Mouse (Mus musculus) embryonic fibroblast, embryonic 13.5 days (primary cell): ENCODE results near the gene Shisal1. TPM values are rescaled to one million over a fixed set of nuclear protein-coding genes. Genes with fewer than 3 reads are reported as not detected.
A peak's percentile ranks its signal among the peaks of the same experiment; 100 is the strongest.

ENCODE experiments used
- H3K27ac ChIP-seq: 2 replicates; pipeline ENCODE4 v1.5.1; 2012; ENCODE audit warnings: low read length, control low read depth, inconsistent platforms; ENCODE audit not compliant: insufficient read depth
- H3K4me1 ChIP-seq: 2 replicates; pipeline ENCODE4 v1.6.1; 2011; ENCODE audit warnings: low read length; ENCODE audit not compliant: control insufficient read depth, insufficient read depth
- H3K4me3 ChIP-seq: 2 replicates; pipeline ENCODE4 v1.5.1; 2011; ENCODE audit warnings: mild to moderate bottlenecking, control low read depth, low read length; ENCODE audit not compliant: insufficient read depth
- CTCF ChIP-seq: IDR thresholded peaks from 2 replicates; pipeline ENCODE4 v1.5.1; 2011; ENCODE audit warnings: mild to moderate bottlenecking, control low read depth, low read length, moderate library complexity, borderline replicate concordance; ENCODE audit not compliant: insufficient read depth
- POLR2A ChIP-seq: IDR thresholded peaks from 2 replicates; pipeline ENCODE4 v1.6.1; 2011; ENCODE audit warnings: low read depth, mild to moderate bottlenecking, control low read depth, low read length, moderate library complexity
- polyA plus RNA-seq: library from polyadenylated mRNA; stranded (reverse); fragments of >200 nt; gene quantifications from 2 replicates; pipeline ENCODE4 v1.2.4, GENCODE M21; 2011; ENCODE audit warnings: low read depth; ENCODE audit not compliant: missing spikeins, insufficient read length

The Shisal1 gene
- polyA plus RNA-seq, 1 experiment: 0.35 TPM

- Histone ChIP-seq H3K27ac (no peak overlapping the region), H3K4me3 (no peak overlapping the region), H3K4me1 (no peaks in the 10 kb centered on the region)
- TF ChIP-seq CTCF: no peak
- no peak for TF ChIP-seq POLR2A
These were observed 62.8 kb downstream of the Shisal1 start for GRCm38 (mm10) chr15:84384066-84384465.

GRCm38 (mm10) chr15:84380181-84380580, 66.7 kb downstream of the Shisal1 start:
- TF ChIP-seq CTCF: no peak
- no peak for TF ChIP-seq POLR2A
- H3K27ac ChIP-seq: no peak overlapping the region
- no peaks in the 10 kb centered on the region for H3K4me1 ChIP-seq
- no peak overlapping the region for H3K4me3 ChIP-seq

GRCm38 (mm10) chr15:84378734-84379133, 68.2 kb downstream of the Shisal1 start:
- no peak for TF ChIP-seq CTCF
- TF ChIP-seq POLR2A: no peak
- H3K4me3 ChIP-seq: no peak overlapping the region
- H3K27ac ChIP-seq: no peak overlapping the region
- no peaks in the 10 kb centered on the region for H3K4me1 ChIP-seq

- TF ChIP-seq POLR2A (no peak), CTCF (no peak)
- no peak overlapping the region for H3K27ac ChIP-seq
- no peaks in the 10 kb centered on the region for H3K4me1 ChIP-seq
- H3K4me3 ChIP-seq: no peak overlapping the region
These were observed 74.1 kb downstream of the Shisal1 start for GRCm38 (mm10) chr15:84372801-84373200.

GRCm38 (mm10) chr15:84367402-84367801, 79.5 kb downstream of the Shisal1 start:
- no peak for TF ChIP-seq CTCF
- no peak for TF ChIP-seq POLR2A
- 0 out of 2 replicates have a peak, but pooled peaks cover 2% of the 10 kb centered on the region for H3K4me1 ChIP-seq
- H3K27ac ChIP-seq: no peak overlapping the region
- no peak overlapping the region for H3K4me3 ChIP-seq

GRCm38 (mm10) chr15:84366574-84366989, 80.3 kb downstream of the Shisal1 start:
- TF ChIP-seq CTCF: no peak
- no peak for TF ChIP-seq POLR2A
- H3K4me3 ChIP-seq: no peak overlapping the region
- 0 out of 2 replicates have a peak, but pooled peaks cover 2% of the 10 kb centered on the region for H3K4me1 ChIP-seq
- H3K27ac ChIP-seq: no peak overlapping the region

- Histone ChIP-seq H3K4me1 (0 out of 2 replicates have a peak, but pooled peaks cover 2% of the 10 kb centered on the region), H3K4me3 (no peak overlapping the region), H3K27ac (peak overlapping the region; percentile 51)
- no peak for TF ChIP-seq CTCF
- TF ChIP-seq POLR2A: no peak
These were observed 81.1 kb downstream of the Shisal1 start for GRCm38 (mm10) chr15:84365675-84366381.

- TF ChIP-seq POLR2A (no peak), CTCF (no peak)
- 0 out of 2 replicates have a peak overlapping the region, but pooled peaks have one; percentile 34 for H3K27ac ChIP-seq
These were observed 82.2 kb downstream of the Shisal1 start for GRCm38 (mm10) chr15:84364746-84365145.

GRCm38 (mm10) chr15:84355081-84355480, 91.8 kb downstream of the Shisal1 start:
- no peak overlapping the region for H3K27ac ChIP-seq
- no peaks in the 10 kb centered on the region for H3K4me1 ChIP-seq
- H3K4me3 ChIP-seq: no peak overlapping the region
- no peak for TF ChIP-seq POLR2A
- no peak for TF ChIP-seq CTCF

More at GRCm38 (mm10) chr15:84364746-84365145, 82.2 kb downstream of the Shisal1 start:
- H3K4me1 ChIP-seq: 0 out of 2 replicates have a peak, but pooled peaks cover 2% of the 10 kb centered on the region
- no peak overlapping the region for H3K4me3 ChIP-seq

GRCm38 (mm10) chr15:84351915-84352844, 94.7 kb downstream of the Shisal1 start:
- TF ChIP-seq POLR2A: no peak
- TF ChIP-seq CTCF: no peak
- no peak overlapping the region for H3K4me3 ChIP-seq
- no peaks in the 10 kb centered on the region for H3K4me1 ChIP-seq
- no peak overlapping the region for H3K27ac ChIP-seq
